Mouse (Mus musculus): ENCODE measurements around the gene Nxnl1. TPM values are rescaled to one million over a fixed set of nuclear protein-coding genes. Genes with fewer than 3 reads are reported as not detected.
A peak's percentile ranks its signal among the peaks of the same experiment; 100 is the strongest.
"Not testable (repeated sequence)": the region's sequence is repeated elsewhere in the genome, so short reads cannot be mapped to it uniquely, and the experiment has no call there.

Nxnl1 gene
- polyA plus RNA-seq, 1 experiment from 2014 or later: 0.07 TPM

- TF ChIP-seq CTCF (IDR thresholded peaks at IDR 0.05; ENCODE audit: low read depth): no peak
- ATAC-seq (ENCODE audit: insufficient read depth): 0 out of 2 replicates have a peak, but pooled peaks have one; percentile 47
- Histone ChIP-seq H3K4me2 (no peak overlapping the region), H3K9me3 (ENCODE audit: low read depth, low read length) (no peaks in the 10 kb centered on the region), H3K36me3 (ENCODE audit: insufficient read depth) (no peaks in the 10 kb centered on the region), H3K4me1 (ENCODE audit: insufficient read depth) (peaks cover 5% of the 10 kb centered on the region; the same call in 1 of the 2 replicates), H3K4me3 (ENCODE audit: low read depth, low read length) (no peak overlapping the region), H3K27me3 (ENCODE audit: insufficient read depth, low read length) (peaks cover 15% of the 10 kb centered on the region), H3K27ac (ENCODE audit: low read depth) (peak overlapping the region; percentile 64), H3K9ac (no peak overlapping the region)
- DNase-seq: peak; percentile 66
- WGBS: 77% methylated on average over 11 of the region's 11 CpGs
Measured at GRCm38 (mm10) chr8:71528362-71529073, 37.9 kb downstream of the Nxnl1 start.

- no peaks in the 10 kb centered on the region for H3K9me3 ChIP-seq (ENCODE audit: low read depth, low read length)
- DNase-seq (no peak), ATAC-seq (ENCODE audit: insufficient read depth) (no peak)
- no peak overlapping the region for H3K4me3 ChIP-seq (ENCODE audit: low read depth, low read length)
- WGBS: 50% methylated on average over 3 of the region's 3 CpGs
- H3K4me2 ChIP-seq: no peak overlapping the region
- TF ChIP-seq CTCF (IDR thresholded peaks at IDR 0.05; ENCODE audit: low read depth): no peak
- peaks cover 5% of the 10 kb centered on the region; the same call in 1 of the 2 replicates for H3K4me1 ChIP-seq (ENCODE audit: insufficient read depth)
- no peaks in the 10 kb centered on the region for H3K36me3 ChIP-seq (ENCODE audit: insufficient read depth)
- peaks cover 15% of the 10 kb centered on the region for H3K27me3 ChIP-seq (ENCODE audit: insufficient read depth, low read length)
- no peak overlapping the region for H3K9ac ChIP-seq
- H3K27ac ChIP-seq (ENCODE audit: low read depth): peak overlapping the region; percentile 25
Measured at GRCm38 (mm10) chr8:71527162-71527870, 39.1 kb downstream of the Nxnl1 start.

GRCm38 (mm10) chr8:71526272-71526671, 40.1 kb downstream of the Nxnl1 start:
- peaks cover 15% of the 10 kb centered on the region for H3K27me3 ChIP-seq (ENCODE audit: insufficient read depth, low read length)
- no peak overlapping the region for H3K9ac ChIP-seq
- peaks cover 5% of the 10 kb centered on the region; the same call in 1 of the 2 replicates for H3K4me1 ChIP-seq (ENCODE audit: insufficient read depth)

GRCm38 (mm10) chr8:71525226-71526050, 41.0 kb downstream of the Nxnl1 start, which contains the start of gene Ccdc194:
TSS of gene Ccdc194 (minus strand) at chr8:71525711.
- peak within 1 kb of the TSS; percentile 16; the same call in 1 of the 2 replicates for H3K4me3 ChIP-seq (ENCODE audit: low read depth, low read length)
- peaks cover 5% of the 10 kb centered on the region; the same call in 1 of the 2 replicates for H3K4me1 ChIP-seq (ENCODE audit: insufficient read depth)
- no peaks in the 10 kb centered on the region for H3K9me3 ChIP-seq (ENCODE audit: low read depth, low read length)
- WGBS: 11% methylated on average over 46 of the region's 46 CpGs
- peak within 1 kb of the TSS; percentile 41; the same call in 1 of the 2 replicates for H3K9ac ChIP-seq
- peak within 1 kb of the TSS; percentile 44 for H3K4me2 ChIP-seq
- DNase-seq: no peak
- no peak for ATAC-seq (ENCODE audit: insufficient read depth)
- peak within 1 kb of the TSS; percentile 25 for H3K27ac ChIP-seq (ENCODE audit: low read depth)
- H3K36me3 ChIP-seq (ENCODE audit: insufficient read depth): no peaks in the 10 kb centered on the region
- no peak for TF ChIP-seq CTCF (IDR thresholded peaks at IDR 0.05; ENCODE audit: low read depth)
- peaks cover 15% of the 10 kb centered on the region for H3K27me3 ChIP-seq (ENCODE audit: insufficient read depth, low read length)

More at GRCm38 (mm10) chr8:71526272-71526671, 40.1 kb downstream of the Nxnl1 start:
- 15% methylated on average over 6 of the region's 6 CpGs for WGBS
- H3K9me3 ChIP-seq (ENCODE audit: low read depth, low read length): no peaks in the 10 kb centered on the region
- no peak overlapping the region for H3K4me3 ChIP-seq (ENCODE audit: low read depth, low read length)
- ATAC-seq (ENCODE audit: insufficient read depth) (peak; percentile 8; the same call in 1 of the 2 replicates), DNase-seq (peak; percentile 55)
- no peak for TF ChIP-seq CTCF (IDR thresholded peaks at IDR 0.05; ENCODE audit: low read depth)
- H3K36me3 ChIP-seq (ENCODE audit: insufficient read depth): no peaks in the 10 kb centered on the region
- H3K4me2 ChIP-seq: no peak overlapping the region
- H3K27ac ChIP-seq (ENCODE audit: low read depth): peak overlapping the region; percentile 25; the same call in 1 of the 2 replicates

- H3K4me1 ChIP-seq (ENCODE audit: insufficient read depth): no peaks in the 10 kb centered on the region; the same call in 1 of the 2 replicates
- H3K4me2 ChIP-seq: 0 out of 2 replicates have a peak overlapping the region, but pooled peaks have one; percentile 1
- H3K36me3 ChIP-seq (ENCODE audit: insufficient read depth): no peaks in the 10 kb centered on the region
- peak; percentile 97 for TF ChIP-seq CTCF (IDR thresholded peaks at IDR 0.05; ENCODE audit: low read depth)
- H3K27ac ChIP-seq (ENCODE audit: low read depth): no peak overlapping the region
- H3K9ac ChIP-seq: no peak overlapping the region
- H3K4me3 ChIP-seq (ENCODE audit: low read depth, low read length): no peak overlapping the region
- no peaks in the 10 kb centered on the region for H3K9me3 ChIP-seq (ENCODE audit: low read depth, low read length)
- 2% methylated on average over 17 of the region's 17 CpGs for WGBS
- DNase-seq (peak; percentile 98), ATAC-seq (ENCODE audit: insufficient read depth) (peak; percentile 94)
- peaks cover 15% of the 10 kb centered on the region for H3K27me3 ChIP-seq (ENCODE audit: insufficient read depth, low read length)
Measured at GRCm38 (mm10) chr8:71521634-71522033, 44.8 kb downstream of the Nxnl1 start.

- not testable (repeated sequence) for H3K4me3 ChIP-seq (ENCODE audit: low read depth, low read length); ATAC-seq (ENCODE audit: insufficient read depth); H3K4me2 ChIP-seq; H3K9ac ChIP-seq; H3K36me3 ChIP-seq (ENCODE audit: insufficient read depth); H3K9me3 ChIP-seq (ENCODE audit: low read depth, low read length); H3K27me3 ChIP-seq (ENCODE audit: insufficient read depth, low read length); H3K27ac ChIP-seq (ENCODE audit: low read depth); H3K4me1 ChIP-seq (ENCODE audit: insufficient read depth)
- WGBS: 40% methylated on average over 9 of the region's 10 CpGs
- peak; percentile 72 for TF ChIP-seq CTCF (IDR thresholded peaks at IDR 0.05; ENCODE audit: low read depth)
- DNase-seq: peak; percentile 94
Measured at GRCm38 (mm10) chr8:71519037-71519825, 47.2 kb downstream of the Nxnl1 start.
